Mouse (Mus musculus): ENCODE measurements at regions not wholly inside any gene's neighbourhood (a gene's known extent, or its start where the extent isn't known, plus 50 kb on each side); places are given as distances from the start of the nearest gene placed in this dataset.

DNA sequence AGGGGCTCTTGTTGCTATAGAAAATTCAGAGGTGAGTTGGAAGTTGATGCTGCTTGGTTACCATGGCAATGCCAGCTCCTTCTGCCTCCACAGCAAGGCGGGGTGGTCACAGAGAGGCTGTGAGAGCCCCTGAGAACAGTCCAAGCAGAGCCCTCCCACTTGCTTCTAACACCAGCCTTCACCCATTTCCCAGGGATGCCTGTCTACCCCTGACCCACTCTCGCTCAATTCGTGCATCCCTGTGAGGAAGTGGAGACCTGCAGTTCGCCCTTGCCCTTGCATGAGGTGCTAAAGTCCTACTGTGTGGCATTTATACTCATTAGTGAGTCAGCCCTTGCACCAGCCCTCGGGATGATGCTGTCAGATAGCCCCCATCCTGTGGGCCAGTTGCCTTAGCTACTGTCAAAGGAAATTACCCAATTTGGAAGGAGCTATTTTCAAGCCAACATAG lies 82.1 kb upstream of the Bod1 start:
- TF ChIP-seq POLR2A (IDR thresholded peaks at IDR 0.05; ENCODE audit: insufficient read length, low read depth) = no peak
- no peak for TF ChIP-seq REST (IDR thresholded peaks at IDR 0.05; ENCODE audit: insufficient read depth, insufficient read length)
- TF ChIP-seq USF1 (IDR thresholded peaks at IDR 0.05; ENCODE audit: low read depth) = no peak
- no peak for TF ChIP-seq MAX (IDR thresholded peaks at IDR 0.05; ENCODE audit: low read depth)
- TF ChIP-seq POLR2AphosphoS2 (IDR thresholded peaks at IDR 0.05; ENCODE audit: insufficient read length, low read depth) = no peak

All from myocyte (in vitro differentiated cells).